Mouse (Mus musculus) ES-Bruce4 (cell line): Measurements from ENCODE around the gene Cdc27.

Source experiments
- EP300 ChIP-seq: IDR thresholded peaks from 2 replicates; pipeline ENCODE4 v1.6.1; 2011; ENCODE audit warnings: low read depth, low read length; ENCODE audit not compliant: insufficient read depth
- POLR2A ChIP-seq: IDR thresholded peaks from one replicate; pipeline ENCODE4 v1.8.1; 2011; ENCODE audit warnings: low read length; ENCODE audit not compliant: insufficient read depth

- TF ChIP-seq EP300 (no peak), POLR2A (no peak)
Measured at GRCm38 (mm10) chr11:104467698-104468097, 82.7 kb downstream of the Cdc27 start.
